Mouse (Mus musculus): Measurements from ENCODE around the gene Cacna2d2. TPM values are rescaled to one million over a fixed set of nuclear protein-coding genes. Genes with fewer than 3 reads are reported as not detected.

The Cacna2d2 gene
- polyA plus RNA-seq, 1 experiment from 2014 or later = 0.60 TPM

DNA sequence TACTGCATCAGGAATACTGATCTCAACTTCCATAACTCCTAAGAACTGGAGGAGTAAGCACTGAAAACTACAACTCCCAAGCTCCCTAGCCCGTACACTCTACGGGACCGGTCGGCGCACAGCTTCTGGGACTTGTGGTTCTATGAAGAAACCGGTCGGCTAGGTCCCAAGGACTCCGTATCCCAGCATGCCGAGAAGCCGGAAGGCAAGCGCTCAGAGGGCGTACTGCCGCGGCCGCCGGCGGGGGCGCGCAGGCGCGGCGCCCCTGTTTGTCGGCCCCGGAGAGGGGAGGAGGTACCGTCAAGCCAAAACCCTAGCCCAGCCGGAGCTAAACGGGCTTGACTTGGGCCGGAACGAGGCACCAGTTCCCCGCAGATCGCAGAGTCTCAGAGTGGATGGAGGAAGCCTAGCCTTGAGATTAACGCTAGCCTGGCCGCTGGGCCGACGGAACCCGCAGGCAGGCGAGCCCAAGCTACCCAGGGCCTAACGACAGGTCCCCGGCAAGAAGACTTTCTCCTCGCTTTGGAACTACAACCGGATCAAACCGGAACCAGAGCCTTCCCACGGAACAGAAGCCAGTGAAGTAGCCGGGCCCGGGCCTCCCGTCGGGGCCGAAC is 134.5 kb downstream of the Cacna2d2 start, which contains the start of gene Tmem115:
Gene Tmem115, plus strand, starts transcription at position 155 of the 617 bp plus-strand sequence.
- no peaks in the 10 kb centered on the region for H3K9me3 ChIP-seq (ENCODE audit: control insufficient read depth, low read length)
- peak within 1 kb of the TSS; percentile 95 for H3K4me2 ChIP-seq (ENCODE audit: low read depth, low read length)
- peaks cover 13% of the 10 kb centered on the region for H3K36me3 ChIP-seq (ENCODE audit: control insufficient read depth, insufficient read depth, low read length)
- peak within 1 kb of the TSS; percentile 90 for H3K9ac ChIP-seq (ENCODE audit: low read length)
- H3K27me3 ChIP-seq (ENCODE audit: control insufficient read depth, insufficient read depth, low read depth, low read length) = no peaks in the 10 kb centered on the region
- H3K27ac ChIP-seq (ENCODE audit: low read length) = peak within 1 kb of the TSS; percentile 74
- peak; percentile 99 for ATAC-seq (ENCODE audit: low read depth)
- WGBS = under 1% methylated on average over 48 of the region's 48 CpGs
- H3K4me1 ChIP-seq (replicated peaks; ENCODE audit: control insufficient read depth, insufficient read depth, low read length) = peaks cover 21% of the 10 kb centered on the region
- peak within 1 kb of the TSS; percentile 86 for H3K4me3 ChIP-seq (ENCODE audit: low read length)

DNA sequence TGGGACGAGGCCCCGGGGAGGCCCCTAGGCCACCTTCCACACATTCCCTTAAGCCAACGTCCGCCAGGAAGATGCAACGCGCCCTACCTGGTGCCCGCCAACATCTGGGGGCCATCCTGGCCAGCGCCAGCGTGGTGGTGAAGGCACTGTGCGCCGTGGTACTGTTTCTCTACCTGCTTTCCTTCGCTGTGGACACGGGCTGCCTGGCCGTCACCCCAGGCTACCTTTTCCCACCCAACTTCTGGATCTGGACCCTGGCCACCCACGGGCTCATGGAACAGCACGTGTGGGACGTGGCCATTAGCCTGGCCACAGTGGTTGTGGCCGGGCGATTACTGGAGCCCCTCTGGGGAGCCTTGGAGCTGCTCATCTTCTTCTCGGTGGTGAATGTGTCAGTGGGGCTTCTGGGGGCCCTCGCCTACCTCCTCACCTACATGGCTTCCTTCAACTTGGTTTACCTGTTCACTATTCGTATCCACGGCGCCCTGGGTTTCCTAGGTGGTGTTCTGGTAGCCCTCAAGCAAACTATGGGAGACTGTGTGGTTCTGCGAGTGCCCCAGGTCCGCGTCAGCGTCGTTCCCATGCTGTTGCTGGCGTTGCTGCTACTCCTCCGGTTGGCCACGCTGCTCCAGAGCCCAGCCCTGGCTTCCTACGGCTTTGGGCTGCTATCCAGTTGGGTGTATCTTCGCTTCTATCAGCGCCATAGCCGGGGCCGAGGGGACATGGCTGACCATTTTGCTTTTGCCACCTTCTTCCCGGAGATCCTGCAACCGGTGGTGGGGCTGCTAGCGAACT is 135.2 kb downstream of the Cacna2d2 start:
- ATAC-seq (ENCODE audit: low read depth) = peak; percentile 1
- WGBS = under 1% methylated on average over 40 of the region's 40 CpGs
- Histone ChIP-seq H3K9me3 (ENCODE audit: control insufficient read depth, low read length) (no peaks in the 10 kb centered on the region), H3K27me3 (ENCODE audit: control insufficient read depth, insufficient read depth, low read depth, low read length) (no peaks in the 10 kb centered on the region), H3K9ac (ENCODE audit: low read length) (peak overlapping the region; percentile 90), H3K4me1 (replicated peaks; ENCODE audit: control insufficient read depth, insufficient read depth, low read length) (peaks cover 21% of the 10 kb centered on the region), H3K36me3 (ENCODE audit: control insufficient read depth, insufficient read depth, low read length) (peaks cover 19% of the 10 kb centered on the region), H3K4me3 (ENCODE audit: low read length) (peak overlapping the region; percentile 86), H3K4me2 (ENCODE audit: low read depth, low read length) (peak overlapping the region; percentile 95), H3K27ac (ENCODE audit: low read length) (peak overlapping the region; percentile 74)

DNA sequence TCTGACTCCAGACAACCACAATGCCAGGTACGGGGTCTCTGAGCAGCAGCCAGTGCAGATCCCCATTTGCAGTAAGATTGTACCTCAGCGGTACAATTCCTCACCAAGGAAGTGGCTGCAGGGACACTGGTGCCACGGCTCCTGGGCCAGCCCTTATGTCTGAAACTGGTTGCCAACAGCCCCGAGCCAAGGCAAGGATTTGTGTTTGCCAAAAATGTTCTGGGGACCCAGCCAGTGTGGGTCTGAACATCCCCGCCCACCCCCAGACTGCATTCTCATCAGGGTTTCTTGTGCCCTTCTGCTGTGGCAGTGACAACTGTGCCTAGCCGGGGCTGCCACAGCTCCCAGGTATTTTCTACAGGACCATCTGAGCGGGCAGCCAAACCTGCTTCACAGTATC is 138.8 kb downstream of the Cacna2d2 start:
- ATAC-seq (ENCODE audit: low read depth) = no peak
- Histone ChIP-seq H3K36me3 (ENCODE audit: control insufficient read depth, insufficient read depth, low read length) (peaks cover 23% of the 10 kb centered on the region), H3K4me3 (ENCODE audit: low read length) (no peak overlapping the region), H3K4me1 (replicated peaks; ENCODE audit: control insufficient read depth, insufficient read depth, low read length) (peaks cover 36% of the 10 kb centered on the region), H3K9ac (ENCODE audit: low read length) (no peak overlapping the region), H3K4me2 (ENCODE audit: low read depth, low read length) (no peak overlapping the region), H3K27ac (ENCODE audit: low read length) (no peak overlapping the region), H3K9me3 (ENCODE audit: control insufficient read depth, low read length) (no peaks in the 10 kb centered on the region), H3K27me3 (ENCODE audit: control insufficient read depth, insufficient read depth, low read depth, low read length) (no peaks in the 10 kb centered on the region)
- whole genome bisulfite sequencing = 86% methylated on average over 7 of the region's 7 CpGs

DNA sequence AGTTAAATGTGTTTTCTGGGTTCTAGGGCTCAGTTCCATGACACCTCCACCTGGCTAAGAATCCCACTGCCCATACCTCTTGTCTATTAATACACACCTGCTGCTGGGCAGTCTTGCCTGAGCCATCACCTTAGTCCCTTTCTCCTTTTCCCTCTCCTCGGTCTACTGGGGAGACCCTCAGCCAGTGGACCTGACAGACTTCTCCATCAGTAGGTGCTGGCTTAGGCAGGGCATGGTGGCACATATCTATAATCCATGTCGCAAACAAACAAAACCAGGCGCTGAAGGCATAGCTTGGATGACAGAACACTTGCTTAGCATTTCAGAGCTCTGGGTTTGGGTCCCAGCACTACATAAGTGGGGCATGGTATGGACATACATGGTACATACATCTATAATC is 139.3 kb downstream of the Cacna2d2 start:
- Histone ChIP-seq H3K27ac (ENCODE audit: low read length) (no peak overlapping the region), H3K4me2 (ENCODE audit: low read depth, low read length) (no peak overlapping the region), H3K36me3 (ENCODE audit: control insufficient read depth, insufficient read depth, low read length) (peaks cover 23% of the 10 kb centered on the region), H3K4me3 (ENCODE audit: low read length) (no peak overlapping the region), H3K9ac (ENCODE audit: low read length) (no peak overlapping the region), H3K9me3 (ENCODE audit: control insufficient read depth, low read length) (no peaks in the 10 kb centered on the region), H3K4me1 (replicated peaks; ENCODE audit: control insufficient read depth, insufficient read depth, low read length) (peaks cover 36% of the 10 kb centered on the region), H3K27me3 (ENCODE audit: control insufficient read depth, insufficient read depth, low read depth, low read length) (no peaks in the 10 kb centered on the region)
- 88% methylated on average over 3 of the region's 3 CpGs for WGBS
- no peak for ATAC-seq (ENCODE audit: low read depth)

DNA sequence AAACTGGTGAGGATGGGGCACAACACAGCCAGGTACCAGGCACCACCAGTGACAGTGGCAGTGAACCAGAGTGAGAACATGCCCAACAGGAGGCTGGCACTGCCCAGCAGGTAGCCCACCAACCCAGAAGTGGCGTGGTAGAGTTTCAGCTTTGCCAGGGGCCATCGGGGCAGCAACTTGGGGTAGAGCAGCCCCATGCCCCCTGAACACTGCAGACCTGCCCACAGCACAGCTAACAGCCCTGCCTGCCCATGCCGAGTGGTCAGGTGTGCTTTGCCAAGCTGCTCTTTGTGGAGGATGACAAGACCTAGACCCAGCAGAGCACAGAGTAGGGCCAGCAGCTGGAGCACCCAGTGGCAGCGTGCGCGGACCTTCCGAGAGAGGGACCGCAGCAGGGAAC is 140.5 kb downstream of the Cacna2d2 start:
- H3K36me3 ChIP-seq (ENCODE audit: control insufficient read depth, insufficient read depth, low read length) = peaks cover 32% of the 10 kb centered on the region
- H3K4me2 ChIP-seq (ENCODE audit: low read depth, low read length) = no peak overlapping the region
- H3K4me1 ChIP-seq (replicated peaks; ENCODE audit: control insufficient read depth, insufficient read depth, low read length) = peaks cover 36% of the 10 kb centered on the region
- no peak overlapping the region for H3K27ac ChIP-seq (ENCODE audit: low read length)
- no peaks in the 10 kb centered on the region for H3K9me3 ChIP-seq (ENCODE audit: control insufficient read depth, low read length)
- no peak overlapping the region for H3K4me3 ChIP-seq (ENCODE audit: low read length)
- no peaks in the 10 kb centered on the region for H3K27me3 ChIP-seq (ENCODE audit: control insufficient read depth, insufficient read depth, low read depth, low read length)
- H3K9ac ChIP-seq (ENCODE audit: low read length) = no peak overlapping the region
- WGBS = 90% methylated on average over 8 of the region's 8 CpGs
- no peak for ATAC-seq (ENCODE audit: low read depth)

DNA sequence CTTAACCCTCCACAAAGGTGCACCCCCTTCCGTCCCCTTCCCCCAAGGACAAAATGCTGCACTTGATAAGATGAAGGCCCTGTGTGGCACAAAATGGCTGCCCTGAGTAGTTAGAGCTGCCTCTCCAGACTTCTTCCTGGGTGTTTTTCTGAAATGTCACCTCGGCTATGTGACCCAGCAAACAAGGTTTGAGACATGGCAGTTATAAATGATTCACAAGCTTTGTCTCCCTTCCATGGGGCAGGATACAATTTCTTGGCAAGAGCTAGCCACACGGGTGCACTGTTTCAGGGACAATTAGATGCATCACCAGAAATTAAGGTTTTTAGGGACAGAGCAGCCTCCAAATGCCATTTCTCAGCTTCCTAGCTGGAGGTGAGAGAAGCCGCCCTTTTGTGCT is 141.0 kb downstream of the Cacna2d2 start:
- Histone ChIP-seq H3K27ac (ENCODE audit: low read length) (no peak overlapping the region), H3K9me3 (ENCODE audit: control insufficient read depth, low read length) (no peaks in the 10 kb centered on the region), H3K27me3 (ENCODE audit: control insufficient read depth, insufficient read depth, low read depth, low read length) (no peaks in the 10 kb centered on the region), H3K36me3 (ENCODE audit: control insufficient read depth, insufficient read depth, low read length) (peaks cover 32% of the 10 kb centered on the region), H3K4me2 (ENCODE audit: low read depth, low read length) (no peak overlapping the region), H3K9ac (ENCODE audit: low read length) (no peak overlapping the region), H3K4me1 (replicated peaks; ENCODE audit: control insufficient read depth, insufficient read depth, low read length) (peaks cover 33% of the 10 kb centered on the region), H3K4me3 (ENCODE audit: low read length) (no peak overlapping the region)
- ATAC-seq (ENCODE audit: low read depth) = no peak
- 52% methylated on average over 4 of the region's 4 CpGs for WGBS

DNA sequence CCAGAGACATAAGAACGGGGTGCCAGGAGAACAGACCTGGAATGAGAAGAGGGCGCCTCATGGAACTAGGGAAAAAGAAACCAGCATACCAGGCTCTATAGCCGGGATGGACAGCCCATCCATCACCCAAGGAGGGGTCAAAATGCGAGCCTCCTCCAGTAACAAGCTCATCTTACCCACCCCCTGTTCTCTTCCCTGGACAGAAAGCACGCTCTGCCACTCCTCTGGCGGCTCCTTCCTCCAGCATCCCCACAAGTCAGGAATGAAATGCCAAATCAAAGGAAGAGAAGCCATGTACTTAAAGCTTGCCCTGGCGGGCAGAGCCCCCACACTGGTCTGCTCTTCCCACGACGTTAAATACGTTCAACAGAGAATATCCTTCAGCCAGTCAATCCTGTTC is 141.6 kb downstream of the Cacna2d2 start:
- H3K27me3 ChIP-seq (ENCODE audit: control insufficient read depth, insufficient read depth, low read depth, low read length) = no peaks in the 10 kb centered on the region
- H3K4me3 ChIP-seq (ENCODE audit: low read length) = peak overlapping the region; percentile 67
- peak overlapping the region; percentile 81 for H3K9ac ChIP-seq (ENCODE audit: low read length)
- H3K27ac ChIP-seq (ENCODE audit: low read length) = peak overlapping the region; percentile 24; the same call in 1 of the 2 replicates
- WGBS = 23% methylated on average over 10 of the region's 10 CpGs
- H3K4me2 ChIP-seq (ENCODE audit: low read depth, low read length) = peak overlapping the region; percentile 93
- no peak for ATAC-seq (ENCODE audit: low read depth)
- no peaks in the 10 kb centered on the region for H3K9me3 ChIP-seq (ENCODE audit: control insufficient read depth, low read length)
- peaks cover 27% of the 10 kb centered on the region for H3K4me1 ChIP-seq (replicated peaks; ENCODE audit: control insufficient read depth, insufficient read depth, low read length)
- peaks cover 32% of the 10 kb centered on the region for H3K36me3 ChIP-seq (ENCODE audit: control insufficient read depth, insufficient read depth, low read length)

DNA sequence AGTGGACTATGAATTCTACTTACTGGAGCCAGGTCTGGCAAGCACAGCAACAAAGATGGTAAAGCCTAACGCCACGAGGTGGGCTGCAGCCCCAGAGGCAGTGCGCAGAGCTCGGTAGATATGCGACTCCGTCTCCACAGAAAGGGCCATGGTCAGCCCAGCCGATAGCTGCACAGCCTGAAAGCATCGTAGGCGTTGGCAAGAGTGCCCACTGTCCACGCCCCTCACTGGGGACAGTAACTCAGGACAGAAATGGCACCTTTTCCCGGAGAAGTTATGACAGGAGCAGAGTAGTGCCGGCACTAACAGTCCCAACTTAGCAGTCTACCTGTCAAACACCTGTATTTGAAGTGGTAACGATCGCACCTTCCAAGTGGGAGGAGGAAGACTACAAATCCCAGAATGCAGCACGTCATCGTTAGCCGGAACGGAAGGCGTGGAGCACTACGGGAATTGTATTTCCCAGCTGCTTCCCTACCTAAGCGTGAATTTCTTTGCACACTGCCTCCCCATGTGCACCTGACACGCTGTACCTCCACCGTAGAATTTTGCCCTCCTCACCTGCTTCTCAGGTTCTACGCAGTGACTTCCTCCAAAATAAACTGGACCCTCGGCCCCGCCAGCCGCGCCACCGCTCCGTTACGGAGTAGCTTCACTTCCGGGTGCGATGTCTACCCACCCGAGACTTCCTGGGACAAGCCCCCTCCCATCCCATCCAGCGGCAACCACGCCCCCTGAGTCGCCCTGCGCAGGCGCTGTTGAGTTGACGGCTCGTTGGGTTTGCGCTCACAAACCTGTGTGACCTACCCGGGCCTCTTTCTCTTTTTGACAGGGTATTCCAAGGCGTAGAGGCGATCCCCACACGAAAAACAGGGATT is 142.3 kb downstream of the Cacna2d2 start, which contains the start of the genes Cyb561d2 and Nprl2:
Gene Cyb561d2, minus strand, starts transcription at position 720 of the 878 bp plus-strand sequence.
Gene Nprl2, plus strand, starts transcription at position 753 of the 878 bp plus-strand sequence.
- Histone ChIP-seq H3K9me3 (ENCODE audit: control insufficient read depth, low read length) (no peaks in the 10 kb centered on the region), H3K4me1 (replicated peaks; ENCODE audit: control insufficient read depth, insufficient read depth, low read length) (peaks cover 23% of the 10 kb centered on the region), H3K4me2 (ENCODE audit: low read depth, low read length) (peak within 1 kb of the TSS; percentile 93), H3K36me3 (ENCODE audit: control insufficient read depth, insufficient read depth, low read length) (peaks cover 32% of the 10 kb centered on the region), H3K4me3 (ENCODE audit: low read length) (peak within 1 kb of the TSS; percentile 67), H3K9ac (ENCODE audit: low read length) (peak within 1 kb of the TSS; percentile 81), H3K27ac (ENCODE audit: low read length) (peak within 1 kb of the TSS; percentile 28), H3K27me3 (ENCODE audit: control insufficient read depth, insufficient read depth, low read depth, low read length) (no peaks in the 10 kb centered on the region)
- ATAC-seq (ENCODE audit: low read depth) = peak; percentile 89
- WGBS = under 1% methylated on average over 46 of the region's 46 CpGs
